ENCODE assay signal across 8 mouse cellular contexts in genomic region chr8:89850209-89850796, GRCm38 (mm10).
DNase-seq lines count a peak whose midpoint lies in the region; ATAC-seq and TF ChIP-seq lines count a peak whose summit lies in the region.

No protein-coding gene starts in this region.

- H3K4me1 ChIP-seq in heart, postnatal 0 days (ENCODE audit: control insufficient read depth, insufficient read depth) = no peaks in the 10 kb centered on the region

- no peak overlapping the region for H3K27ac ChIP-seq in heart, postnatal 0 days (ENCODE audit: low read depth)

- H3K9ac ChIP-seq in heart, postnatal 0 days (replicated peaks; ENCODE audit: low read depth, low read length) = no peak overlapping the region

- no peaks in the 10 kb centered on the region for H3K27me3 ChIP-seq in heart, postnatal 0 days (ENCODE audit: control insufficient read depth, insufficient read depth, low read length)

- no peaks in the 10 kb centered on the region for H3K36me3 ChIP-seq in heart, postnatal 0 days (replicated peaks; ENCODE audit: control insufficient read depth, insufficient read depth, low read length)

- WGBS in heart, postnatal 0 days = 39% methylated on average over 3 of the region's 3 CpGs

- no peaks in the 10 kb centered on the region for H3K9me3 ChIP-seq in heart, postnatal 0 days (replicated peaks; ENCODE audit: control insufficient read depth, low read length)

- H3K4me3 ChIP-seq in heart, postnatal 0 days (ENCODE audit: low read depth, low read length) = no peak overlapping the region

- H3K4me2 ChIP-seq in heart, postnatal 0 days (ENCODE audit: low read depth, low read length) = no peak overlapping the region

- DNase-seq in urinary bladder, postnatal 14 days (ENCODE audit: low spot score) = peak; percentile 3
- no peak for DNase-seq in urinary bladder, postnatal 4 days (ENCODE audit: low spot score in 2 of 2)
- DNase-seq in embryo, embryonic 9.5 days (ENCODE audit: extremely low spot score) = peak; percentile 56
- DNase-seq in heart, postnatal 0 days (ENCODE audit: low spot score) = peak; percentile 69
- DNase-seq in layer of hippocampus, adult 11-12 months (ENCODE audit: low spot score) = peak; percentile 90
- peak; percentile 36 for DNase-seq in lung, postnatal 14 days
- peak; percentile 4 for DNase-seq in skeletal muscle tissue, adult 2 months (ENCODE audit: low read depth, low spot score)

- peak; percentile 79 for TF ChIP-seq CTCF in heart, postnatal 0 days (IDR thresholded peaks at IDR 0.05; ENCODE audit: low read depth)

- no peak for TF ChIP-seq EP300 in heart, postnatal 0 days (IDR thresholded peaks at IDR 0.05; ENCODE audit: low read depth)

- peak; percentile 85 for ATAC-seq in heart, postnatal 0 days (ENCODE audit: insufficient read depth, low read depth)
- ATAC-seq in granulocyte monocyte progenitor cell, adult 5-6 weeks (replicated peaks; ENCODE audit: poor library complexity, severe bottlenecking) = no peak; the same call in 1 of the 2 replicates

Comparison
In these comparisons a context has a peak if more than half of its experiments do, and no peak if none do; other contexts are left out.
1. DNase-seq: peak in urinary bladder, postnatal 14 days (single experiment), embryo, embryonic 9.5 days (single experiment), heart, postnatal 0 days (single experiment), layer of hippocampus, adult 11-12 months (single experiment), lung, postnatal 14 days (single experiment) and skeletal muscle tissue, adult 2 months (single experiment); none in urinary bladder, postnatal 4 days (0 of 2).